Comparison of ENCODE assay signal across 8 mouse cellular contexts in the genomic region with DNA sequence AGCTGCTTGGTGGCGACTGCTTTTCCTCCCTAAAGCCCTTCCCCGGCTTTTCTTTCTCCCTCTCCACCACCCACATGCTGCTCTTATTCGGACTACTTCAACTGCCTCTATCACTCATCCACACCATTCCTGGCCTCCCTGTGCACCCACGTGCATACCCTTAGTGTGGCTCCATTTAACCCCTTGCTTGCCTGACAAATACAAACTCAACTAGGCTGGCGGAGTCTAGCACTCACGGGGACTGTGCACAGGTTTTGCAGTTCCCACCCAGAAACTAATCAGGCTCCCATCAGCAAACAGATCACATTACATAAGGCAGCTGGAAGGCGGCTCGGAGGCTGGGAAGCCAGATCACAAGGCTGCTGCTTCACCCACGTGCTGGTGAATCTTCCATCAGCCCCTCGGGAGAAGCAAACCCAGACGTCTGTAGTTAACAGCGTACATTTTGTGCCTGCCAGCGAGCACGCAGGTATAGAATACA.
DNase-seq lines count a peak whose midpoint lies in the region; ATAC-seq lines count a peak whose summit lies in the region.

No protein-coding gene starts in this region.

- 0 out of 2 replicates have a peak, but pooled peaks cover 4% of the 10 kb centered on the region for H3K27me3 ChIP-seq in heart, embryonic 14.5 days (ENCODE audit: control insufficient read depth, insufficient read depth, low read length)
- no peaks in the 10 kb centered on the region for H3K27me3 ChIP-seq in neural tube, embryonic 12.5 days (replicated peaks)

- no peak overlapping the region for H3K9ac ChIP-seq in heart, embryonic 14.5 days (ENCODE audit: low read length)
- H3K9ac ChIP-seq in neural tube, embryonic 12.5 days, result no peak overlapping the region

- ATAC-seq in heart, embryonic 14.5 days (ENCODE audit: insufficient number of reproducible peaks, insufficient read depth, low FRiP score, low read depth), result no peak
- ATAC-seq in neural tube, embryonic 12.5 days (ENCODE audit: low FRiP score, low read depth), result peak; percentile 74

- peak overlapping the region; percentile 56 for H3K4me2 ChIP-seq in heart, embryonic 14.5 days (ENCODE audit: low read length)
- peak overlapping the region; percentile 50 for H3K4me2 ChIP-seq in neural tube, embryonic 12.5 days (replicated peaks)

- no peak overlapping the region for H3K27ac ChIP-seq in heart, embryonic 14.5 days (replicated peaks in 1 of 2; ENCODE audit: control insufficient read depth in 1 of 2, insufficient read depth in 1 of 2, low read depth in 2 of 2, low read length in 2 of 2)
- H3K27ac ChIP-seq in neural tube, embryonic 12.5 days, result no peak overlapping the region

- DNase-seq in heart, postnatal 14 days, result no peak
- DNase-seq in cerebellum, adult 9-11 months, result peak; percentile 75
- DNase-seq in frontal cortex, postnatal 14 days (ENCODE audit: low spot score in 2 of 2), result peak; percentile 42 to 66
- peak; percentile 58 to 71 for DNase-seq in left cerebral cortex, adult 18-20 months (ENCODE audit: low spot score in 2 of 2)
- DNase-seq in spleen, postnatal 10 days (ENCODE audit: low spot score in 2 of 2), result no peak
- DNase-seq in thymus, postnatal 10 days (ENCODE audit: low spot score in 2 of 2), result no peak

- 0 out of 4 replicates have a peak overlapping the region, but pooled peaks of 1 of the 2 experiments have one; percentile 21 for H3K4me3 ChIP-seq in heart, embryonic 14.5 days (ENCODE audit: control insufficient read depth in 1 of 2, insufficient read depth in 1 of 2, low read depth in 1 of 2, low read length in 2 of 2)
- no peak overlapping the region for H3K4me3 ChIP-seq in neural tube, embryonic 12.5 days

- H3K4me1 ChIP-seq in heart, embryonic 14.5 days (ENCODE audit: control insufficient read depth in 2 of 2, insufficient read depth in 2 of 2, low read length in 2 of 2), result no peaks in the 10 kb centered on the region
- H3K4me1 ChIP-seq in neural tube, embryonic 12.5 days, result no peaks in the 10 kb centered on the region; the same call in 1 of the 2 replicates

- H3K9me3 ChIP-seq in heart, embryonic 14.5 days (ENCODE audit: control insufficient read depth, low read length), result no peaks in the 10 kb centered on the region
- no peaks in the 10 kb centered on the region for H3K9me3 ChIP-seq in neural tube, embryonic 12.5 days

- WGBS in heart, embryonic 14.5 days, result 21% methylated on average over 14 of the region's 14 CpGs
- 17% methylated on average over 14 of the region's 14 CpGs for WGBS in neural tube, embryonic 12.5 days

- no peaks in the 10 kb centered on the region for H3K36me3 ChIP-seq in heart, embryonic 14.5 days (ENCODE audit: control insufficient read depth, insufficient read depth, low read length)
- no peaks in the 10 kb centered on the region for H3K36me3 ChIP-seq in neural tube, embryonic 12.5 days

- intact Hi-C loops in heart, postnatal 14 days (cut with DNase I), result loop anchor here (2.0 to 10.0 kb wide), 3 partner anchors 971 to 1458 kb away; no protein-coding TSS in a partner anchor

Comparison
In these comparisons a context has a peak if more than half of its experiments do, and no peak if none do; other contexts are left out.
1. DNase-seq: peak in cerebellum, adult 9-11 months (single experiment), frontal cortex, postnatal 14 days (2 of 2) and left cerebral cortex, adult 18-20 months (2 of 2); none in heart, postnatal 14 days (0 of 2), spleen, postnatal 10 days (0 of 2) and thymus, postnatal 10 days (0 of 2).